Mouse (Mus musculus): Measurements from ENCODE around the gene Sh3glb1. TPM values are rescaled to one million over a fixed set of nuclear protein-coding genes. Genes with fewer than 3 reads are reported as not detected.
A peak's percentile ranks its signal among the peaks of the same experiment; 100 is the strongest.

Gene Sh3glb1
- polyA plus RNA-seq, 1 experiment from 2014 or later: 161 TPM

DNA sequence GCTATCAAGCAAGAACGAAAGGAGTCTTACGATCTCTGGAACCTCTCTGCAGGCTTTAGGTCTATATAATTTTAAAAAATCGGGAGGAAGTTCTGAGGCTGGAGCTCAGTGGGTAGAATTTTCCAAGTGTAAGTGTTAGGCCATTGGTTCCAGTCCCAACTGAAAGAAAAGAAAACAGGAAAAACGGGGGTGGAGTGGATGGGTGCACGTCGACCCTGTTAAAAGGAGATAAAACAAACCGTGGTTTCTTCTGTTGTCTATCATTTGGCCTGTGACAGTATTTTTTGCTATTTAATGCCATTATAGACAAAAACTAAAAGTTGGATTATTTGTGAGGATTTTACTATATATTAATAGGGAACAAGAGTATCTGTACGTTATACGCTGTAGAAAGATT is 1.7 kb upstream of the Sh3glb1 start:
- Histone ChIP-seq H3K9ac (ENCODE audit: low read depth, low read length) (no peak overlapping the region), H3K4me3 (ENCODE audit: low read depth, low read length) (no peak overlapping the region), H3K36me3 (ENCODE audit: control insufficient read depth, insufficient read depth) (no peaks in the 10 kb centered on the region), H3K4me1 (replicated peaks; ENCODE audit: control insufficient read depth, insufficient read depth, low read length) (peaks cover 8% of the 10 kb centered on the region; the same call in 1 of the 2 replicates), H3K9me3 (ENCODE audit: control insufficient read depth) (no peaks in the 10 kb centered on the region), H3K27me3 (replicated peaks; ENCODE audit: control insufficient read depth, insufficient read depth, low read length) (no peaks in the 10 kb centered on the region), H3K27ac (ENCODE audit: low read depth, low read length) (no peak overlapping the region), H3K4me2 (replicated peaks; ENCODE audit: low read depth) (no peak overlapping the region)
- ATAC-seq: no peak
- 85% methylated on average over 9 of the region's 9 CpGs for WGBS
- TF ChIP-seq CTCF (IDR thresholded peaks at IDR 0.05; ENCODE audit: low read depth): no peak

- no peak for ATAC-seq
- WGBS: 82% methylated on average over 10 of the region's 10 CpGs
- Histone ChIP-seq H3K27me3 (replicated peaks; ENCODE audit: control insufficient read depth, insufficient read depth, low read length) (no peaks in the 10 kb centered on the region), H3K9me3 (ENCODE audit: control insufficient read depth) (no peaks in the 10 kb centered on the region), H3K4me1 (replicated peaks; ENCODE audit: control insufficient read depth, insufficient read depth, low read length) (peaks cover 8% of the 10 kb centered on the region; the same call in 1 of the 2 replicates), H3K4me3 (ENCODE audit: low read depth, low read length) (no peak overlapping the region), H3K9ac (ENCODE audit: low read depth, low read length) (no peak overlapping the region), H3K27ac (ENCODE audit: low read depth, low read length) (no peak overlapping the region), H3K36me3 (ENCODE audit: control insufficient read depth, insufficient read depth) (no peaks in the 10 kb centered on the region), H3K4me2 (replicated peaks; ENCODE audit: low read depth) (peak overlapping the region; percentile 87; the same call in 1 of the 2 replicates)
- no peak for TF ChIP-seq CTCF (IDR thresholded peaks at IDR 0.05; ENCODE audit: low read depth)
These were observed 1.1 kb upstream of the Sh3glb1 start for GRCm38 (mm10) chr3:144721077-144721859.

GRCm38 (mm10) chr3:144719088-144719900 is 841 bp downstream of the Sh3glb1 start:
- peak overlapping the region; percentile 87 for H3K4me2 ChIP-seq (replicated peaks; ENCODE audit: low read depth)
- 0% methylated on average over 25 of the region's 56 CpGs for WGBS
- TF ChIP-seq CTCF (IDR thresholded peaks at IDR 0.05; ENCODE audit: low read depth): no peak
- no peaks in the 10 kb centered on the region for H3K9me3 ChIP-seq (ENCODE audit: control insufficient read depth)
- H3K27ac ChIP-seq (ENCODE audit: low read depth, low read length): peak overlapping the region; percentile 100
- peak overlapping the region; percentile 96 for H3K9ac ChIP-seq (ENCODE audit: low read depth, low read length)
- peaks cover 8% of the 10 kb centered on the region; the same call in 1 of the 2 replicates for H3K4me1 ChIP-seq (replicated peaks; ENCODE audit: control insufficient read depth, insufficient read depth, low read length)
- no peaks in the 10 kb centered on the region for H3K27me3 ChIP-seq (replicated peaks; ENCODE audit: control insufficient read depth, insufficient read depth, low read length)
- peak overlapping the region; percentile 90 for H3K4me3 ChIP-seq (ENCODE audit: low read depth, low read length)
- peak; percentile 65 for ATAC-seq
- no peaks in the 10 kb centered on the region for H3K36me3 ChIP-seq (ENCODE audit: control insufficient read depth, insufficient read depth)

DNA sequence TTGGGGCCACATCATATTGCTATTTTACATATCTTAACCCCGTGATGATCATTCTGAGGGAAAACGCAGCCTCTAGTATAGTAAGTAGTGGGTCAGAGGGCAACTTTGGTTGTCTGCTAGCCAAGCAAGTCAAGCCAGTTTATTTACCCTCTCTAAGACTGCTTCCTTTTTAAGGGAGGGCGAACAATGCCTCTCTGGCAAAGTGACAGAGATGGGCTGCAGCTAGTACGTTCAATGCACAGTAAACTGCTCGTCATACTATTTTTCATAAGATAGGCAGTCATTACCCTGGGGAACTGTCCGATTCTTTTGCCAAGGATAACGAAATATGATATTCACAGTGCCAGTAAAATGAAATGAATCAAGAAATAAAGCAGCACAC is 1.4 kb downstream of the Sh3glb1 start:
- Histone ChIP-seq H3K36me3 (ENCODE audit: control insufficient read depth, insufficient read depth) (no peaks in the 10 kb centered on the region), H3K27ac (ENCODE audit: low read depth, low read length) (peak overlapping the region; percentile 100), H3K4me3 (ENCODE audit: low read depth, low read length) (peak overlapping the region; percentile 90), H3K27me3 (replicated peaks; ENCODE audit: control insufficient read depth, insufficient read depth, low read length) (no peaks in the 10 kb centered on the region), H3K4me2 (replicated peaks; ENCODE audit: low read depth) (peak overlapping the region; percentile 87), H3K4me1 (replicated peaks; ENCODE audit: control insufficient read depth, insufficient read depth, low read length) (peaks cover 8% of the 10 kb centered on the region; the same call in 1 of the 2 replicates), H3K9me3 (ENCODE audit: control insufficient read depth) (no peaks in the 10 kb centered on the region), H3K9ac (ENCODE audit: low read depth, low read length) (peak overlapping the region; percentile 96; the same call in 1 of the 2 replicates)
- no peak for ATAC-seq
- no peak for TF ChIP-seq CTCF (IDR thresholded peaks at IDR 0.05; ENCODE audit: low read depth)
- 4% methylated on average over 7 of the region's 7 CpGs for WGBS

DNA sequence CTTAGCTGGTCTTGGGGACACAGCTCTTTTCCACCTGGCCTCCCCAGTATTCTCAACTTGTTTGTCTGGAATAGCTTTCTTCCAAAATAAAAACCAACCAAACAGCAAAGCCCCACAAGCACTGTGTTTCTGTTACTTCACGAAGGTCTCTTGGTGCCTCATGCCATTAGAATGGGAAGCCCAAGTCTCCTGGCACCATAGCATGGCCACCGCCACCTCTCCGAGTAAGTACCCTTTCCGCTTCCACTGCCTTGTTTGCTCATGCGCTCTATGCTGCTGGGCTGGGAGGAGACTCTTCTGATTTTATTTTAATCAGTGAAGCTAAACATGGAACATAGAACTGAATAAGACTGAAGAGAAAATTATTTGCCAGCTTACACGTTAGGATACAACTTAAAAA is 2.3 kb downstream of the Sh3glb1 start:
- Histone ChIP-seq H3K9me3 (ENCODE audit: control insufficient read depth) (no peaks in the 10 kb centered on the region), H3K27me3 (replicated peaks; ENCODE audit: control insufficient read depth, insufficient read depth, low read length) (no peaks in the 10 kb centered on the region), H3K9ac (ENCODE audit: low read depth, low read length) (0 out of 2 replicates have a peak overlapping the region, but pooled peaks have one; percentile 17), H3K36me3 (ENCODE audit: control insufficient read depth, insufficient read depth) (no peaks in the 10 kb centered on the region), H3K27ac (ENCODE audit: low read depth, low read length) (no peak overlapping the region), H3K4me3 (ENCODE audit: low read depth, low read length) (no peak overlapping the region), H3K4me1 (replicated peaks; ENCODE audit: control insufficient read depth, insufficient read depth, low read length) (peaks cover 8% of the 10 kb centered on the region; the same call in 1 of the 2 replicates), H3K4me2 (replicated peaks; ENCODE audit: low read depth) (peak overlapping the region; percentile 87; the same call in 1 of the 2 replicates)
- WGBS: 76% methylated on average over 6 of the region's 6 CpGs
- TF ChIP-seq CTCF (IDR thresholded peaks at IDR 0.05; ENCODE audit: low read depth): no peak
- ATAC-seq: no peak

DNA sequence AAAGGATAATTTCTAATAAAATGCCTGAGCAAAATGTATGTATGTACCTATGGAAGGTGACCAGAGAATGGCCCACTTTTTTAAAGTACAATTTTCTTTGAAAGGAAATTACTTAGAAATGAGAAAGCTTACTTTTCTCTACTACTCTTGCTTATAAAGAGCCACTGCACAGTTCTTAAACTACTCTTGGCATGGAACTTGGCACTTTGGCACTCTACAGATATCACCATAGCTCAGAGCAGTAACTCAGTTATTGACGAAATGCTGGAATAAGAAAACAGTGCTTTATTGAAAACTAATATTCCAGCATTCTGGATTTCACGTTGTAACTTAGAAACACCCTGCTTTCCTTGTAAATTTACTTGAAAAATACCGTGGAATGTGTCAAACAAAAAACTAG is 3.0 kb downstream of the Sh3glb1 start:
- 78% methylated on average over 3 of the region's 3 CpGs for WGBS
- ATAC-seq: no peak
- Histone ChIP-seq H3K4me1 (replicated peaks; ENCODE audit: control insufficient read depth, insufficient read depth, low read length) (peaks cover 8% of the 10 kb centered on the region; the same call in 1 of the 2 replicates), H3K36me3 (ENCODE audit: control insufficient read depth, insufficient read depth) (peaks cover 3% of the 10 kb centered on the region; the same call in 1 of the 2 replicates), H3K27me3 (replicated peaks; ENCODE audit: control insufficient read depth, insufficient read depth, low read length) (no peaks in the 10 kb centered on the region), H3K4me3 (ENCODE audit: low read depth, low read length) (no peak overlapping the region), H3K9ac (ENCODE audit: low read depth, low read length) (no peak overlapping the region), H3K4me2 (replicated peaks; ENCODE audit: low read depth) (no peak overlapping the region), H3K9me3 (ENCODE audit: control insufficient read depth) (no peaks in the 10 kb centered on the region), H3K27ac (ENCODE audit: low read depth, low read length) (no peak overlapping the region)
- TF ChIP-seq CTCF (IDR thresholded peaks at IDR 0.05; ENCODE audit: low read depth): no peak

Measured in intestine, postnatal 0 days (tissue).